Mouse (Mus musculus) spleen, adult 2 months (tissue): ENCODE results near the gene Ppm1j.

ENCODE experiments used
- CTCF ChIP-seq: fragments of 200-500 bp; IDR thresholded peaks from 2 replicates; pipeline ENCODE4 v1.5.1; 2011; ENCODE audit warnings: mild to moderate bottlenecking, inconsistent platforms; ENCODE audit not compliant: insufficient read depth, insufficient read length, insufficient replicate concordance; ENCODE audit errors: extremely low read depth
- POLR2A ChIP-seq: fragments of 200-500 bp; IDR thresholded peaks from 2 replicates; pipeline ENCODE4 v1.6.1; 2011; ENCODE audit warnings: low read depth, low read length, inconsistent platforms

DNA sequence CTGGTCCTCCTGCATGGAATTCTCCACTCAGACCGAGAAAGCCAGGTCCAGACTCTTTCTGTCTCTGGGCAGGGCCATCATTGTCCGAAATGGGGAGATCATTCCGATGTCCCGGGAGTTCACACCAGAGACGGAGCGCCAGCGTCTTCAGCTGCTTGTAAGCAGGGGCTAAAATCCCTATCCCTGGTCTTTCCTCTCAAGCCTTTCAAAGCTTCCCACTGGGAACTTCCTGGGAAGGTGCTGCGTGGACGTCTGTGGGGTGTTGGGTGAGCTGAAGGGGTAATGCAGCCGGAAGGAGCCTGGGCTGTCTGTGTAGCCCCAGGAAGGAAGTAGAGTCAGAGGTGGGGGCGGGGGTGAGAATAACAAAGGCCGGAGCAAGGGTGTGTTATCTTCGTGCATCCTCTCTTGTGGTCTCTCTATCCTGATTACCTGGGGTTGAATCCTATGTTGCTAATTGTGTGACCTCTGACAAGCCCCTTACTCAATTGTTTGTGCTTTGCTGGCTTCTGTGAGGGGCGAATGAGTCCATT lies 3.2 kb downstream of the Ppm1j start:
- no peak for TF ChIP-seq CTCF
- no peak for TF ChIP-seq POLR2A
